Mouse (Mus musculus) liver, embryonic 16.5 days (tissue): ENCODE results near the gene Sh3rf1. TPM values are rescaled to one million over a fixed set of nuclear protein-coding genes. Genes with fewer than 3 reads are reported as not detected.
A peak's percentile ranks its signal among the peaks of the same experiment; 100 is the strongest.

Experiments used
- ATAC-seq: fragments of 200-750 bp; cut with Nextera tagmentation; 2 replicates; pipeline ENCODE4 v1.8.0; 2017; ENCODE audit warnings: low read depth, mild to moderate bottlenecking, moderate number of reproducible peaks, moderate library complexity
- H3K27ac ChIP-seq: fragments of 300-500 bp; sonication (generic); 2 replicates; pipeline ENCODE4 v1.5.1; 2014; ENCODE audit warnings: mild to moderate bottlenecking, low read length
- H3K27me3 ChIP-seq: fragments of 300-500 bp; sonication (generic); 2 replicates; pipeline ENCODE4 v1.6.1; 2014; ENCODE audit warnings: low read depth, low read length, mixed read lengths; ENCODE audit not compliant: control insufficient read depth, insufficient read depth
- H3K36me3 ChIP-seq: fragments of 300-500 bp; sonication (generic); 2 replicates; pipeline ENCODE4 v1.6.1; 2014; ENCODE audit warnings: mild to moderate bottlenecking; ENCODE audit not compliant: control insufficient read depth, insufficient read depth
- H3K4me1 ChIP-seq: fragments of 300-500 bp; sonication (generic); 2 replicates; pipeline ENCODE4 v1.6.1; 2014; ENCODE audit warnings: low read depth, low read length, mixed read lengths; ENCODE audit not compliant: control insufficient read depth
- H3K4me2 ChIP-seq: fragments of 300-500 bp; sonication (generic); 2 replicates; pipeline ENCODE4 v1.6.1; 2014; ENCODE audit warnings: low read depth, low read length, mixed read lengths
- H3K4me3 ChIP-seq: fragments of 300-500 bp; sonication (generic); 2 replicates; pipeline ENCODE4 v1.5.1; 2014; ENCODE audit warnings: low read depth, mild to moderate bottlenecking, low read length
- H3K9ac ChIP-seq: fragments of 300-500 bp; sonication (generic); 2 replicates; pipeline ENCODE4 v1.6.1; 2014; ENCODE audit warnings: low read depth, low read length
- H3K9me3 ChIP-seq: fragments of 300-500 bp; sonication (generic); replicated peaks from 2 replicates; pipeline ENCODE4 v1.6.1; 2016; ENCODE audit warnings: low read length; ENCODE audit not compliant: control insufficient read depth
- WGBS: fragments of 180-500 bp; shearing (Covaris S2); extraction: QIAGEN DNeasy Blood & Tissue Kit; methylation state at CpG from one replicate; pipeline ENCODE4 v1.1.7; 2014; ENCODE audit not compliant: insufficient replicate concordance; 5-methylcytosine and 5-hydroxymethylcytosine counted together
- polyA plus RNA-seq: library from polyadenylated mRNA; unstranded; fragments of >200 nt; fragmentation: Nextera tagmentation; extraction: Ambion mirVana; gene quantifications from 2 replicates; pipeline ENCODE4 v1.2.1, GENCODE M21; 2015

The Sh3rf1 gene
- polyA plus RNA-seq, 1 experiment from 2014 or later: 1.5 TPM

- H3K4me1 ChIP-seq: no peaks in the 10 kb centered on the region; the same call in 1 of the 2 replicates
- H3K36me3 ChIP-seq: no peaks in the 10 kb centered on the region
- no peak overlapping the region for H3K9ac ChIP-seq
- peaks cover 5% of the 10 kb centered on the region for H3K27me3 ChIP-seq
- WGBS: 56% methylated on average over 12 of the region's 12 CpGs
- H3K27ac ChIP-seq: no peak overlapping the region
- H3K4me2 ChIP-seq: no peak overlapping the region
- no peaks in the 10 kb centered on the region for H3K9me3 ChIP-seq
- H3K4me3 ChIP-seq: no peak overlapping the region
- no peak for ATAC-seq
These were observed 6.0 kb downstream of the Sh3rf1 start for GRCm38 (mm10) chr8:61229511-61230195.

- Histone ChIP-seq H3K27ac (no peak overlapping the region), H3K9me3 (no peaks in the 10 kb centered on the region), H3K4me2 (no peak overlapping the region), H3K36me3 (no peaks in the 10 kb centered on the region), H3K4me3 (no peak overlapping the region), H3K9ac (no peak overlapping the region), H3K4me1 (no peaks in the 10 kb centered on the region), H3K27me3 (no peaks in the 10 kb centered on the region)
- 73% methylated on average over 11 of the region's 11 CpGs for WGBS
- ATAC-seq: no peak
These were observed 7.4 kb downstream of the Sh3rf1 start for GRCm38 (mm10) chr8:61230881-61231755.

GRCm38 (mm10) chr8:61235499-61235898 is 11.8 kb downstream of the Sh3rf1 start:
- Histone ChIP-seq H3K27ac (no peak overlapping the region), H3K4me2 (no peak overlapping the region)

GRCm38 (mm10) chr8:61236506-61237268 is 13.0 kb downstream of the Sh3rf1 start:
- Histone ChIP-seq H3K4me2 (no peak overlapping the region), H3K4me1 (no peaks in the 10 kb centered on the region), H3K9ac (no peak overlapping the region), H3K4me3 (no peak overlapping the region), H3K27me3 (no peaks in the 10 kb centered on the region), H3K9me3 (no peaks in the 10 kb centered on the region), H3K36me3 (no peaks in the 10 kb centered on the region), H3K27ac (no peak overlapping the region)
- WGBS: 38% methylated on average over 9 of the region's 9 CpGs
- peak; percentile 74 for ATAC-seq

More at GRCm38 (mm10) chr8:61235499-61235898, 11.8 kb downstream of the Sh3rf1 start:
- H3K36me3 ChIP-seq: no peaks in the 10 kb centered on the region
- no peak overlapping the region for H3K4me3 ChIP-seq
- no peak for ATAC-seq
- no peak overlapping the region for H3K9ac ChIP-seq
- no peaks in the 10 kb centered on the region for H3K27me3 ChIP-seq
- no peaks in the 10 kb centered on the region for H3K9me3 ChIP-seq
- WGBS: 76% methylated on average over 5 of the region's 5 CpGs
- no peaks in the 10 kb centered on the region for H3K4me1 ChIP-seq

GRCm38 (mm10) chr8:61239576-61239975 is 15.9 kb downstream of the Sh3rf1 start:
- Histone ChIP-seq H3K27ac (no peak overlapping the region), H3K4me1 (no peaks in the 10 kb centered on the region), H3K9me3 (no peaks in the 10 kb centered on the region), H3K27me3 (no peaks in the 10 kb centered on the region), H3K36me3 (no peaks in the 10 kb centered on the region), H3K9ac (no peak overlapping the region), H3K4me3 (no peak overlapping the region), H3K4me2 (no peak overlapping the region)
- WGBS: 56% methylated on average over 3 of the region's 3 CpGs
- ATAC-seq: no peak

GRCm38 (mm10) chr8:61241229-61241628 is 17.6 kb downstream of the Sh3rf1 start:
- no peaks in the 10 kb centered on the region for H3K36me3 ChIP-seq
- no peak overlapping the region for H3K4me2 ChIP-seq
- H3K4me3 ChIP-seq: no peak overlapping the region
- no peaks in the 10 kb centered on the region for H3K4me1 ChIP-seq
- H3K9me3 ChIP-seq: no peaks in the 10 kb centered on the region
- no peaks in the 10 kb centered on the region for H3K27me3 ChIP-seq
- no peak overlapping the region for H3K27ac ChIP-seq
- no peak overlapping the region for H3K9ac ChIP-seq
- 80% methylated on average over 8 of the region's 8 CpGs for WGBS
- no peak for ATAC-seq

- Histone ChIP-seq H3K9ac (no peak overlapping the region), H3K27me3 (no peaks in the 10 kb centered on the region), H3K9me3 (no peaks in the 10 kb centered on the region), H3K4me2 (no peak overlapping the region), H3K36me3 (no peaks in the 10 kb centered on the region), H3K4me3 (no peak overlapping the region), H3K4me1 (no peaks in the 10 kb centered on the region), H3K27ac (no peak overlapping the region)
- 82% methylated on average over 19 of the region's 19 CpGs for WGBS
- ATAC-seq: no peak
These were observed 19.2 kb downstream of the Sh3rf1 start for GRCm38 (mm10) chr8:61242896-61243295.

- Histone ChIP-seq H3K36me3 (no peaks in the 10 kb centered on the region), H3K27me3 (no peaks in the 10 kb centered on the region), H3K4me1 (no peaks in the 10 kb centered on the region), H3K9ac (no peak overlapping the region), H3K4me3 (no peak overlapping the region), H3K4me2 (no peak overlapping the region), H3K27ac (no peak overlapping the region), H3K9me3 (no peaks in the 10 kb centered on the region)
- no peak for ATAC-seq
- 76% methylated on average over 5 of the region's 5 CpGs for WGBS
These were observed 19.8 kb downstream of the Sh3rf1 start for GRCm38 (mm10) chr8:61243491-61243890.
